Mouse (Mus musculus) forebrain, embryonic 11.5 days (tissue): Measurements from ENCODE around the gene Lactbl1. TPM values are rescaled to one million over a fixed set of nuclear protein-coding genes. Genes with fewer than 3 reads are reported as not detected.

Experiments
- ATAC-seq: fragments of 200-750 bp; cut with Nextera tagmentation; replicated peaks from 2 replicates; pipeline ENCODE4 v1.8.0; 2017; ENCODE audit warnings: moderate TSS enrichment; ENCODE audit not compliant: low FRiP score
- DNase-seq: peaks from one replicate; pipeline ENCODE4 v3.0.0-alpha.2; 2017; ENCODE audit warnings: low spot score
- H3K27ac ChIP-seq: fragments of 300-500 bp; sonication (generic); 2 replicates; pipeline ENCODE4 v1.5.1; 2014; ENCODE audit warnings: low read depth, low read length
- H3K27me3 ChIP-seq: fragments of 300-500 bp; sonication (generic); 2 replicates; pipeline ENCODE4 v1.6.1; 2014; ENCODE audit warnings: mild to moderate bottlenecking, low read length, mixed read lengths; ENCODE audit not compliant: control insufficient read depth, insufficient read depth
- H3K36me3 ChIP-seq: fragments of 300-500 bp; sonication (generic); 2 replicates; pipeline ENCODE4 v1.6.1; 2014; ENCODE audit warnings: mild to moderate bottlenecking, low read length, moderate library complexity, mixed read lengths; ENCODE audit not compliant: control insufficient read depth, insufficient read depth
- H3K4me1 ChIP-seq: fragments of 300-500 bp; sonication (generic); replicated peaks from 2 replicates; pipeline ENCODE4 v1.6.1; 2014; ENCODE audit warnings: low read length, mixed read lengths; ENCODE audit not compliant: control insufficient read depth, insufficient read depth
- H3K4me2 ChIP-seq: fragments of 300-500 bp; sonication (generic); 2 replicates; pipeline ENCODE4 v1.6.1; 2014; ENCODE audit warnings: low read depth, mild to moderate bottlenecking, low read length, moderate library complexity, mixed read lengths; ENCODE audit not compliant: severe bottlenecking
- H3K4me3 ChIP-seq: fragments of 300-500 bp; sonication (generic); 2 replicates; pipeline ENCODE4 v1.5.1; 2014; ENCODE audit warnings: low read depth, low read length
- H3K9ac ChIP-seq: fragments of 300-500 bp; sonication (generic); 2 replicates; pipeline ENCODE4 v1.6.1; 2014; ENCODE audit warnings: low read length
- H3K9me3 ChIP-seq: fragments of 300-500 bp; sonication (generic); 2 replicates; pipeline ENCODE4 v1.6.1; 2016; ENCODE audit warnings: low read length, mixed read lengths; ENCODE audit not compliant: control insufficient read depth
- WGBS: fragments of 180-500 bp; shearing (Covaris S2); extraction: QIAGEN DNeasy Blood & Tissue Kit; methylation state at CpG from one replicate; pipeline ENCODE4 v1.1.7; 2014; 5-methylcytosine and 5-hydroxymethylcytosine counted together
- polyA plus RNA-seq: library from polyadenylated mRNA; unstranded; fragments of >200 nt; fragmentation: Nextera tagmentation; extraction: Ambion mirVana; gene quantifications from 2 replicates; pipeline ENCODE4 v1.2.1, GENCODE M21; 2014

Gene Lactbl1
- polyA plus RNA-seq, 1 experiment from 2014 or later = not detected

GRCm38 (mm10) chr4:136653692-136654234 is 31.3 kb downstream of the Lactbl1 start:
- DNase-seq (no peak), ATAC-seq (no peak)
- 89% methylated on average over 10 of the region's 10 CpGs for WGBS
- H3K9ac ChIP-seq = no peak overlapping the region
- no peak overlapping the region for H3K27ac ChIP-seq
- peaks cover 16% of the 10 kb centered on the region; the same call in 1 of the 2 replicates for H3K4me1 ChIP-seq
- H3K9me3 ChIP-seq = no peaks in the 10 kb centered on the region
- H3K4me3 ChIP-seq = no peak overlapping the region
- peaks cover 6% of the 10 kb centered on the region for H3K36me3 ChIP-seq
- H3K27me3 ChIP-seq = no peaks in the 10 kb centered on the region
- H3K4me2 ChIP-seq = no peak overlapping the region

- Histone ChIP-seq H3K36me3 (peaks cover 19% of the 10 kb centered on the region), H3K4me1 (0 out of 2 replicates have a peak, but pooled peaks cover 3% of the 10 kb centered on the region), H3K4me3 (no peak overlapping the region), H3K27me3 (no peaks in the 10 kb centered on the region), H3K27ac (no peak overlapping the region), H3K4me2 (no peak overlapping the region), H3K9me3 (no peaks in the 10 kb centered on the region), H3K9ac (no peak overlapping the region)
- WGBS = 88% methylated on average over 3 of the region's 3 CpGs
- ATAC-seq (no peak), DNase-seq (no peak)
Measured at GRCm38 (mm10) chr4:136657914-136658313, 35.5 kb downstream of the Lactbl1 start.

- 92% methylated on average over 9 of the region's 9 CpGs for WGBS
- H3K9ac ChIP-seq = no peak overlapping the region
- H3K4me3 ChIP-seq = no peak overlapping the region
- no peak for DNase-seq
- ATAC-seq = no peak
- H3K4me1 ChIP-seq = no peaks in the 10 kb centered on the region; the same call in 1 of the 2 replicates
- H3K4me2 ChIP-seq = no peak overlapping the region
- no peak overlapping the region for H3K27ac ChIP-seq
- peaks cover 15% of the 10 kb centered on the region; the same call in 1 of the 2 replicates for H3K36me3 ChIP-seq
- no peaks in the 10 kb centered on the region for H3K27me3 ChIP-seq
- H3K9me3 ChIP-seq = no peaks in the 10 kb centered on the region
Measured at GRCm38 (mm10) chr4:136665068-136665467, 42.6 kb downstream of the Lactbl1 start.

- Histone ChIP-seq H3K4me1 (no peaks in the 10 kb centered on the region; the same call in 1 of the 2 replicates), H3K27ac (no peak overlapping the region), H3K9ac (no peak overlapping the region), H3K36me3 (peaks cover 8% of the 10 kb centered on the region; the same call in 1 of the 2 replicates), H3K4me2 (no peak overlapping the region), H3K4me3 (no peak overlapping the region), H3K9me3 (no peaks in the 10 kb centered on the region), H3K27me3 (no peaks in the 10 kb centered on the region)
- DNase-seq = no peak
- no peak for ATAC-seq
- 72% methylated on average over 4 of the region's 4 CpGs for whole genome bisulfite sequencing
Measured at GRCm38 (mm10) chr4:136666002-136666401, 43.6 kb downstream of the Lactbl1 start.

- H3K4me2 ChIP-seq = no peak overlapping the region
- ATAC-seq (no peak), DNase-seq (no peak)
- no peaks in the 10 kb centered on the region for H3K27me3 ChIP-seq
- no peak overlapping the region for H3K27ac ChIP-seq
- H3K9me3 ChIP-seq = no peaks in the 10 kb centered on the region
- H3K36me3 ChIP-seq = peaks cover 11% of the 10 kb centered on the region; the same call in 1 of the 2 replicates
- 76% methylated on average over 10 of the region's 10 CpGs for WGBS
- no peak overlapping the region for H3K4me3 ChIP-seq
- H3K9ac ChIP-seq = no peak overlapping the region
- H3K4me1 ChIP-seq = no peaks in the 10 kb centered on the region; the same call in 1 of the 2 replicates
Measured at GRCm38 (mm10) chr4:136667757-136668156, 45.3 kb downstream of the Lactbl1 start.

- H3K4me2 ChIP-seq = no peak overlapping the region
- H3K4me1 ChIP-seq = no peaks in the 10 kb centered on the region; the same call in 1 of the 2 replicates
- H3K36me3 ChIP-seq = peaks cover 6% of the 10 kb centered on the region; the same call in 1 of the 2 replicates
- ATAC-seq (no peak), DNase-seq (no peak)
- no peak overlapping the region for H3K4me3 ChIP-seq
- H3K27ac ChIP-seq = no peak overlapping the region
- no peaks in the 10 kb centered on the region for H3K27me3 ChIP-seq
- no peaks in the 10 kb centered on the region for H3K9me3 ChIP-seq
- no peak overlapping the region for H3K9ac ChIP-seq
- WGBS = 90% methylated on average over 19 of the region's 19 CpGs
Measured at GRCm38 (mm10) chr4:136672335-136673090, 50.1 kb downstream of the Lactbl1 start.

- no peak for ATAC-seq
- WGBS = 93% methylated on average over 9 of the region's 9 CpGs
- peaks cover 6% of the 10 kb centered on the region; the same call in 1 of the 2 replicates for H3K36me3 ChIP-seq
Measured at GRCm38 (mm10) chr4:136675439-136675838, 53.0 kb downstream of the Lactbl1 start.

GRCm38 (mm10) chr4:136678480-136678879 is 56.1 kb downstream of the Lactbl1 start:
- Histone ChIP-seq H3K36me3 (peaks cover 2% of the 10 kb centered on the region; the same call in 1 of the 2 replicates), H3K27me3 (no peaks in the 10 kb centered on the region), H3K9me3 (no peaks in the 10 kb centered on the region), H3K4me1 (no peaks in the 10 kb centered on the region; the same call in 1 of the 2 replicates), H3K4me2 (no peak overlapping the region), H3K9ac (no peak overlapping the region), H3K4me3 (no peak overlapping the region), H3K27ac (no peak overlapping the region)
- WGBS = 6% methylated on average over 3 of the region's 3 CpGs
- DNase-seq (peak; percentile 92), ATAC-seq (peak; percentile 44; the same call in 1 of the 2 replicates)

More at GRCm38 (mm10) chr4:136675439-136675838, 53.0 kb downstream of the Lactbl1 start:
- Histone ChIP-seq H3K4me3 (no peak overlapping the region), H3K9me3 (no peaks in the 10 kb centered on the region), H3K27me3 (no peaks in the 10 kb centered on the region), H3K9ac (no peak overlapping the region), H3K27ac (no peak overlapping the region), H3K4me1 (no peaks in the 10 kb centered on the region), H3K4me2 (no peak overlapping the region)
- no peak for DNase-seq
